Mouse (Mus musculus): ENCODE results near the gene Unc5c. TPM values are rescaled to one million over a fixed set of nuclear protein-coding genes. Genes with fewer than 3 reads are reported as not detected.
A peak's percentile ranks its signal among the peaks of the same experiment; 100 is the strongest.

Unc5c gene
- total and polyA plus RNA-seq, 3 experiments = not detected

GRCm38 (mm10) chr3:141491272-141491950 lies 26.4 kb downstream of the Unc5c start:
- Histone ChIP-seq H3K4me3 (replicated peaks in 1 of 3; ENCODE audit: low read depth in 2 of 3, low read length in 2 of 3, poor library complexity in 1 of 3) (peak overlapping the region in 2 of 3 experiments; percentile 1 to 2), H3K79me2 (replicated peaks; ENCODE audit: control insufficient read depth, extremely low read depth, insufficient read depth, poor library complexity, severe bottlenecking) (no peaks in the 10 kb centered on the region), H3K9ac (ENCODE audit: insufficient read depth, low read depth) (peak overlapping the region; percentile 5; the same call in 1 of the 2 replicates), H3K27me3 (replicated peaks) (no peaks in the 10 kb centered on the region), H3K36me3 (replicated peaks in 1 of 2; ENCODE audit: control insufficient read depth in 1 of 2, insufficient read depth in 1 of 2, low read length in 1 of 2) (no peaks in the 10 kb centered on the region), H3K27ac (ENCODE audit: insufficient read depth, low read depth) (no peak overlapping the region), H3K9me3 (replicated peaks; ENCODE audit: low read length) (no peaks in the 10 kb centered on the region), H3K4me1 (ENCODE audit: control insufficient read depth in 1 of 2, insufficient read depth in 2 of 2) (peaks cover 6 to 32% of the 10 kb centered on the region in 2 experiments; a peak in 3 of 4 replicates), H3K4me2 (ENCODE audit: insufficient read depth, low read depth, poor library complexity, severe bottlenecking) (peak overlapping the region; percentile 47)
- TF ChIP-seq TCF12 (IDR thresholded peaks at IDR 0.05; ENCODE audit: low read depth, low read length) (0 out of 2 replicates have a peak, but pooled peaks have one; percentile 32), ZNF384 (IDR thresholded peaks at IDR 0.05; ENCODE audit: low read depth, low read length) (peak; percentile 98), ETS1 (conservative IDR thresholded peaks at IDR 0.05; ENCODE audit: low read depth, low read length) (0 out of 2 replicates have a peak, but pooled peaks have one; percentile 8), IRF4 (IDR thresholded peaks at IDR 0.05; ENCODE audit: low read depth, low read length) (no peak)
- peak; percentile 62 for DNase-seq (ENCODE audit: extremely low read depth)
- dilution Hi-C loops (cut with MboI; ENCODE audit: extremely low pct_ligation_motif_present, extremely low pct_unique_long_range_greater_than_20kb, low sequenced_read_pairs) = no loop called here
- in situ Hi-C loops (cut with MboI; ENCODE audit: low pct_ligation_motif_present, low pct_unique_long_range_greater_than_20kb, low sequenced_read_pairs) = no loop called here

DNA sequence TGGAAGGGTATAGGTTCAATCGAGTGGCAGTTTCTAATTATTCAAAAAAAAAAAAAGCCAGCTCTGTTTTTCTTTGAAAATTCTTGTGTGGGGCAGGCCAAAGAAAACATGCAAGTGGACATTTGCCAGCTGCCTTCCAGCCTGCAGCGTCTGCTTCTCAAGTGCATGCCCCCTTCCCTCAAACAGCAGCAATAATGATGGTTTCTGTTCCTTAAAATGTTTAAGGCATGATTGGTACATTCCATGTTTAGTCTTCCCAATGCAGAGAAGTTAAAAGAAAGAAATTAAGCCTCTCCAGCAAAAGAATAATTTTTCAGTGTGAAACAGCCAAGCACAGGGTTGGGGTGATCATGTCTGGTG lies 26.9 kb downstream of the Unc5c start:
- Histone ChIP-seq H3K4me1 (ENCODE audit: control insufficient read depth in 1 of 2, insufficient read depth in 2 of 2) (peaks cover 6 to 32% of the 10 kb centered on the region in 2 experiments; a peak in 3 of 4 replicates), H3K79me2 (replicated peaks; ENCODE audit: control insufficient read depth, extremely low read depth, insufficient read depth, poor library complexity, severe bottlenecking) (no peaks in the 10 kb centered on the region), H3K4me3 (replicated peaks in 1 of 3; ENCODE audit: low read depth in 2 of 3, low read length in 2 of 3, poor library complexity in 1 of 3) (no peak overlapping the region), H3K27ac (ENCODE audit: insufficient read depth, low read depth) (no peak overlapping the region), H3K9me3 (replicated peaks; ENCODE audit: low read length) (no peaks in the 10 kb centered on the region), H3K9ac (ENCODE audit: insufficient read depth, low read depth) (no peak overlapping the region), H3K4me2 (ENCODE audit: insufficient read depth, low read depth, poor library complexity, severe bottlenecking) (peak overlapping the region; percentile 47), H3K36me3 (replicated peaks in 1 of 2; ENCODE audit: control insufficient read depth in 1 of 2, insufficient read depth in 1 of 2, low read length in 1 of 2) (no peaks in the 10 kb centered on the region), H3K27me3 (replicated peaks) (no peaks in the 10 kb centered on the region)
- peak; percentile 24 for DNase-seq (ENCODE audit: extremely low read depth)
- dilution Hi-C loops (cut with MboI; ENCODE audit: extremely low pct_ligation_motif_present, extremely low pct_unique_long_range_greater_than_20kb, low sequenced_read_pairs) (no loop called here), in situ Hi-C loops (cut with MboI; ENCODE audit: low pct_ligation_motif_present, low pct_unique_long_range_greater_than_20kb, low sequenced_read_pairs) (no loop called here)
- TF ChIP-seq IRF4 (IDR thresholded peaks at IDR 0.05; ENCODE audit: low read depth, low read length) (no peak; the same call in 1 of the 2 replicates), EP300 (IDR thresholded peaks at IDR 0.05; ENCODE audit: low read length) (peak; percentile 55)

GRCm38 (mm10) chr3:141493000-141493399 lies 28.0 kb downstream of the Unc5c start:
- no peak overlapping the region for H3K27ac ChIP-seq (ENCODE audit: insufficient read depth, low read depth)
- dilution Hi-C loops (cut with MboI; ENCODE audit: extremely low pct_ligation_motif_present, extremely low pct_unique_long_range_greater_than_20kb, low sequenced_read_pairs) = no loop called here
- H3K4me1 ChIP-seq (ENCODE audit: control insufficient read depth in 1 of 2, insufficient read depth in 2 of 2) = peaks cover 6 to 32% of the 10 kb centered on the region in 2 experiments; a peak in 3 of 4 replicates
- TF ChIP-seq IRF4 (IDR thresholded peaks at IDR 0.05; ENCODE audit: low read depth, low read length) = no peak
- no peak for TF ChIP-seq TCF12 (IDR thresholded peaks at IDR 0.05; ENCODE audit: low read depth, low read length)
- peak; percentile 38; the same call in 1 of the 2 replicates for TF ChIP-seq SIN3A (IDR thresholded peaks at IDR 0.05; ENCODE audit: low read length)
- no peak for TF ChIP-seq JUND (conservative IDR thresholded peaks at IDR 0.05; ENCODE audit: low read depth, low read length)
- TF ChIP-seq NRF1 (IDR thresholded peaks at IDR 0.05; ENCODE audit: low read depth, low read length) = no peak
- no peak for TF ChIP-seq ZMIZ1 (IDR thresholded peaks at IDR 0.05; ENCODE audit: low read depth, low read length)
- no peak for TF ChIP-seq MEF2A (IDR thresholded peaks at IDR 0.05; ENCODE audit: borderline replicate concordance, low read depth, low read length)
- TF ChIP-seq EP300 (IDR thresholded peaks at IDR 0.05; ENCODE audit: low read length) = peak; percentile 29; the same call in 1 of the 2 replicates
- TF ChIP-seq PAX5 (IDR thresholded peaks at IDR 0.05; ENCODE audit: low read length) = no peak
- H3K9me3 ChIP-seq (replicated peaks; ENCODE audit: low read length) = no peaks in the 10 kb centered on the region
- H3K27me3 ChIP-seq (replicated peaks) = no peaks in the 10 kb centered on the region
- in situ Hi-C loops (cut with MboI; ENCODE audit: low pct_ligation_motif_present, low pct_unique_long_range_greater_than_20kb, low sequenced_read_pairs) = no loop called here
- H3K4me3 ChIP-seq (replicated peaks in 1 of 3; ENCODE audit: low read depth in 2 of 3, low read length in 2 of 3, poor library complexity in 1 of 3) = no peak overlapping the region
- no peak overlapping the region for H3K4me2 ChIP-seq (ENCODE audit: insufficient read depth, low read depth, poor library complexity, severe bottlenecking)
- H3K9ac ChIP-seq (ENCODE audit: insufficient read depth, low read depth) = no peak overlapping the region
- DNase-seq (ENCODE audit: extremely low read depth) = peak; percentile 29
- H3K36me3 ChIP-seq (replicated peaks in 1 of 2; ENCODE audit: control insufficient read depth in 1 of 2, insufficient read depth in 1 of 2, low read length in 1 of 2) = no peaks in the 10 kb centered on the region
- H3K79me2 ChIP-seq (replicated peaks; ENCODE audit: control insufficient read depth, extremely low read depth, insufficient read depth, poor library complexity, severe bottlenecking) = no peaks in the 10 kb centered on the region

Measured in CH12.LX (cell line).